Mouse (Mus musculus) bone marrow, adult 2 months (tissue): Measurements from ENCODE around the gene Slc29a2.

Experiments
- CTCF ChIP-seq: fragments of 200-500 bp; IDR thresholded peaks from 2 replicates; pipeline ENCODE4 v1.5.1; 2011; ENCODE audit warnings: low read length, control low read depth; ENCODE audit not compliant: control insufficient read depth, insufficient read depth
- POLR2A ChIP-seq: fragments of 200-500 bp; IDR thresholded peaks from 2 replicates; pipeline ENCODE4 v1.6.1; 2011; ENCODE audit warnings: low read depth, mild to moderate bottlenecking, control low read depth, low read length, borderline replicate concordance; ENCODE audit not compliant: control insufficient read depth

DNA sequence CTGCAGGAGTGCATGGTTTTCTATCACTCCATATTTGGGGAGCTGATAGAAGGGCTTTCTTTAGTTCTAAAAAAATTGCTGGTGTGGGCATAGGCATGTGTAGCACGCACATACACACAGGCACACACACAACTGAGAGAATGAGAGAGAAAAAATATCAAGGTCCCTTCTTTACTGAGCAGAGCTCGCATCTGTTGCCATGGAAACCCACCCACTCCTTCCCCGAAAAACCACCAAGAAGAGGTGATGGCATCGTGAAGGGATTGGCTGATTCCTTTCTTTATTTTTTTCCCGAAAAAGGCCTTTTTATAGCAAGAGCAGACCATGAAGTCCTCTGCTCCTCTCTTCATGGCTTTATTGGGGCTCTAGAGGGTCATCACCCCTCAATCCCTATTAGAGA lies 29.6 kb upstream of the Slc29a2 start:
- no peak for TF ChIP-seq POLR2A
- no peak for TF ChIP-seq CTCF
